Mouse (Mus musculus) hindbrain, embryonic 12.5 days (tissue): ENCODE measurements around the gene Rp9. TPM values are rescaled to one million over a fixed set of nuclear protein-coding genes. Genes with fewer than 3 reads are reported as not detected.

Source experiments
- ATAC-seq: fragments of 200-750 bp; cut with Nextera tagmentation; 2 replicates; pipeline ENCODE4 v1.8.0; 2017; ENCODE audit warnings: moderate TSS enrichment; ENCODE audit not compliant: low FRiP score
- H3K27ac ChIP-seq: fragments of 300-500 bp; sonication (generic); 2 replicates; pipeline ENCODE4 v1.5.1; 2016; ENCODE audit warnings: mild to moderate bottlenecking
- H3K27me3 ChIP-seq: fragments of 300-500 bp; sonication (generic); 2 replicates; pipeline ENCODE4 v1.6.1; 2016; ENCODE audit warnings: mild to moderate bottlenecking
- H3K36me3 ChIP-seq: fragments of 300-500 bp; sonication (generic); 2 replicates; pipeline ENCODE4 v1.6.1; 2016; ENCODE audit warnings: mild to moderate bottlenecking
- H3K4me1 ChIP-seq: fragments of 300-500 bp; sonication (generic); 2 replicates; pipeline ENCODE4 v1.6.1; 2016
- H3K4me2 ChIP-seq: fragments of 300-500 bp; sonication (generic); replicated peaks from 2 replicates; pipeline ENCODE4 v1.6.1; 2016; ENCODE audit warnings: mild to moderate bottlenecking
- H3K4me3 ChIP-seq: fragments of 300-500 bp; sonication (generic); 2 replicates; pipeline ENCODE4 v1.5.1; 2016; ENCODE audit warnings: mild to moderate bottlenecking
- H3K9ac ChIP-seq: fragments of 300-500 bp; sonication (generic); 2 replicates; pipeline ENCODE4 v1.6.1; 2016; ENCODE audit warnings: mild to moderate bottlenecking, moderate library complexity
- H3K9me3 ChIP-seq: fragments of 300-500 bp; sonication (generic); replicated peaks from 2 replicates; pipeline ENCODE4 v1.6.1; 2016; ENCODE audit warnings: mild to moderate bottlenecking
- WGBS: fragments of 180-500 bp; shearing (Covaris S2); methylation state at CpG from one replicate; pipeline ENCODE4 v1.1.7; 2016; 5-methylcytosine and 5-hydroxymethylcytosine counted together
- polyA plus RNA-seq: library from polyadenylated mRNA; unstranded; fragments of >200 nt; fragmentation: Nextera tagmentation; extraction: Ambion mirVana; gene quantifications from 2 replicates; pipeline ENCODE4 v1.2.1, GENCODE M21; 2016

Gene Rp9
- polyA plus RNA-seq = 63.8 and 66.5 TPM in 2 replicates

DNA sequence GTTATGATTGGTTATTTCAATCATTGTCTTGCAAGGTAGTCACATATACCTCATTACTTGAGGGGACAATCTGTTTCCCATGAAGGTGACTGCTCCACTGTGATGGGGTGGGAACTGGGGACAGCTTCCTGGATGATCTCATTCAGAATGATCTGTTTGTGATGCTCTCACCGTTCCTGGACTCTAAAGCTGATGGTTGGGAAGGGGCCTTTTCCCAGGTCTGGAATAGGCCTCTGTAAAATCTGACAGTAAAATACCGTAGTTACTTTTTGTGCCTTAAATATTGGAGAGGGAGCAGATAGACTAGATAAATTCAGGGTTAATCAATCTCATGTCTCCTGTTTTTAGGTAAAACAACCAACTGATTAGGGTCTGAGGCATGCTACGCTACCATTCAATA, at the start of gene Rp9:
Gene Rp9 (minus strand): TSS at position 101 of the 400 bp plus-strand sequence.
- no peak for ATAC-seq
- Histone ChIP-seq H3K4me2 (peak within 1 kb of the TSS; percentile 75), H3K9ac (no peak within 1 kb of the TSS), H3K4me1 (peaks cover 4% of the 10 kb centered on the region), H3K27me3 (no peaks in the 10 kb centered on the region), H3K36me3 (peaks cover 8% of the 10 kb centered on the region; the same call in 1 of the 2 replicates), H3K9me3 (no peaks in the 10 kb centered on the region), H3K27ac (no peak within 1 kb of the TSS), H3K4me3 (no peak within 1 kb of the TSS)
- WGBS = 89% methylated on average over 3 of the region's 3 CpGs

DNA sequence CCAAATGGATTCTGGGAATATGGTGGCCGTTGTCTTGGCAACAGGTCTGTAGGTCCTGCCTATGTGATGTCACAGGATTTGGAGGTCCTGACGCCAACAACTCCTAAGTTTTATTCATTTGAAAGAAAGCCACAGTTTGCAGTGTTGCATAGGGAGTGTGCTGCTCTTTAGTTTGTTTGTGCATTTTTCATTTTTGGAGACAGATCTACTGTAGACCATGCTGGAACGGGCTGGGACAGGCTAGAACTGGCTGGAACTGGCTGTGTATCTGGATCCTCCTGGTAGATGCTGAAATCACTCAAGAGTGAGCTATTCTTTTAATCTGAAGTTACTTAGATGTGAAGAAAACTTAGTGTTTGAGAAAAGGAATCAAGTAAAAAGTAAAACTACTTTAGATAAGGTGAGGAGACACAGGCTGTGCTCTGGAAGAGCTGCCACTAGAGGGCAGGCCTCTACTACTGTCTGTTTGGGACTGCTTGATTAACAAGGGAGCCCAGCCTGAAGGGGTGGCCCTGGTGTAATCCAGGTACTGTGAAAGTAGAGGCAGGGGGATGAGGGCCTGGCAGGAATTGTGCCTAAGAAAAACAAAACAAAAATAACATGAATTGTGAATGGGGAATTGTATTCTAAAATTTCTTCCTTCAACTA, 49.0 kb upstream of the Rp9 start:
- H3K36me3 ChIP-seq = 0 out of 2 replicates have a peak, but pooled peaks cover 3% of the 10 kb centered on the region
- H3K27me3 ChIP-seq = no peaks in the 10 kb centered on the region
- H3K4me1 ChIP-seq = no peaks in the 10 kb centered on the region
- H3K9ac ChIP-seq = no peak overlapping the region
- peak; percentile 80; the same call in 1 of the 2 replicates for ATAC-seq
- no peak overlapping the region for H3K4me3 ChIP-seq
- WGBS = 98% methylated on average over 3 of the region's 3 CpGs
- no peak overlapping the region for H3K27ac ChIP-seq
- H3K9me3 ChIP-seq = no peaks in the 10 kb centered on the region
- H3K4me2 ChIP-seq = no peak overlapping the region

- Histone ChIP-seq H3K36me3 (0 out of 2 replicates have a peak, but pooled peaks cover 3% of the 10 kb centered on the region), H3K27me3 (no peaks in the 10 kb centered on the region), H3K4me1 (no peaks in the 10 kb centered on the region), H3K9me3 (no peaks in the 10 kb centered on the region), H3K9ac (no peak overlapping the region), H3K4me3 (no peak overlapping the region), H3K27ac (no peak overlapping the region), H3K4me2 (no peak overlapping the region)
- WGBS = 91% methylated on average over 4 of the region's 4 CpGs
- no peak for ATAC-seq
Observed at GRCm38 (mm10) chr9:22515076-22515475, 45.5 kb upstream of the Rp9 start.

DNA sequence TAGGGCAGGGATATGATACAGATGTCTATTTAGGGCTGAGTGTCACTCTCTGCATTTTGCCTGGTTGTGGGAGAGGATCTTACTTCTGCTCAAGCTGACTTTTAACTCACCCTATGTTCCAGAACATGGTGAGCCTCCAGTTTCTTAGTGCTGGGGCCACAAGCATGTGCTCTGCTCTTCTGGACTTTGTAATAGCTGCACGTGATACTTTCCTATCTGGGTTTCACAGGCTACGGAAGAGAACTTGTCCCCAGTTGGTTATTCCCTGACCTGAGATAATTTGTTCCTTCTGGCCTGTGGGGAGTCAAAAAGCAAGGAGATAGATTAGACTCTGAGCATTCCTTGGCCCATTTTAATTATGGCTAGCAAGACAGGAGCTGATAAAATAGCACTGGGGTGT, 36.0 kb upstream of the Rp9 start:
- H3K4me3 ChIP-seq = no peak overlapping the region
- 0 out of 2 replicates have a peak, but pooled peaks cover 3% of the 10 kb centered on the region for H3K4me1 ChIP-seq
- no peak for ATAC-seq
- 71% methylated on average over 2 of the region's 2 CpGs for WGBS
- H3K4me2 ChIP-seq = no peak overlapping the region
- H3K9me3 ChIP-seq = no peaks in the 10 kb centered on the region
- H3K27me3 ChIP-seq = no peaks in the 10 kb centered on the region
- H3K36me3 ChIP-seq = no peaks in the 10 kb centered on the region
- H3K27ac ChIP-seq = no peak overlapping the region
- H3K9ac ChIP-seq = no peak overlapping the region

DNA sequence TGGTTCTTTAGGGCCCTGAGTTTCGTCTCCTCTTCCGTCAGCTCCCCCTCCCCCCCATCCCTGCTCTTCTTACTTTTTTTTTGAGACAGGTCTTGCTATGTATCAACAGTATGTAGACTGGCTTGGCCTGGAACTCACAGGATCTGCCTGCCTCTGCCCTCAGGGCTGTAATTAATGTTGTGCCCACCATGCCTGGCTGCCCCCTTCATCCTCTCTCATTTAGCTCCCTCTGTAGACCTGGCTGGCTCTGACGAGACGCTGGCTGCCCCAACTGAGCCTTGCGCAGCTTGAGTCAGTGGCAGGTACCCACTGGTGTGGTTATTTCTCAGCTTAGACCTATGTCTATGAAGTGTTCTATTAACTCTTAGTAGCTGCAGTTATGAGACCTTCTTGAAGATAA, 34.0 kb upstream of the Rp9 start:
- Histone ChIP-seq H3K9ac (no peak overlapping the region), H3K36me3 (no peaks in the 10 kb centered on the region), H3K27ac (no peak overlapping the region), H3K9me3 (no peaks in the 10 kb centered on the region), H3K4me1 (0 out of 2 replicates have a peak, but pooled peaks cover 3% of the 10 kb centered on the region), H3K27me3 (no peaks in the 10 kb centered on the region), H3K4me2 (no peak overlapping the region), H3K4me3 (no peak overlapping the region)
- ATAC-seq = no peak
- 79% methylated on average over 5 of the region's 5 CpGs for WGBS

- no peak for ATAC-seq
- H3K27me3 ChIP-seq = no peaks in the 10 kb centered on the region
- no peak overlapping the region for H3K4me3 ChIP-seq
- H3K36me3 ChIP-seq = no peaks in the 10 kb centered on the region
- H3K4me1 ChIP-seq = 0 out of 2 replicates have a peak, but pooled peaks cover 3% of the 10 kb centered on the region
- no peak overlapping the region for H3K9ac ChIP-seq
- H3K4me2 ChIP-seq = no peak overlapping the region
- 82% methylated on average over 2 of the region's 2 CpGs for WGBS
- no peaks in the 10 kb centered on the region for H3K9me3 ChIP-seq
- H3K27ac ChIP-seq = no peak overlapping the region
Observed at GRCm38 (mm10) chr9:22502972-22503371, 33.4 kb upstream of the Rp9 start.

DNA sequence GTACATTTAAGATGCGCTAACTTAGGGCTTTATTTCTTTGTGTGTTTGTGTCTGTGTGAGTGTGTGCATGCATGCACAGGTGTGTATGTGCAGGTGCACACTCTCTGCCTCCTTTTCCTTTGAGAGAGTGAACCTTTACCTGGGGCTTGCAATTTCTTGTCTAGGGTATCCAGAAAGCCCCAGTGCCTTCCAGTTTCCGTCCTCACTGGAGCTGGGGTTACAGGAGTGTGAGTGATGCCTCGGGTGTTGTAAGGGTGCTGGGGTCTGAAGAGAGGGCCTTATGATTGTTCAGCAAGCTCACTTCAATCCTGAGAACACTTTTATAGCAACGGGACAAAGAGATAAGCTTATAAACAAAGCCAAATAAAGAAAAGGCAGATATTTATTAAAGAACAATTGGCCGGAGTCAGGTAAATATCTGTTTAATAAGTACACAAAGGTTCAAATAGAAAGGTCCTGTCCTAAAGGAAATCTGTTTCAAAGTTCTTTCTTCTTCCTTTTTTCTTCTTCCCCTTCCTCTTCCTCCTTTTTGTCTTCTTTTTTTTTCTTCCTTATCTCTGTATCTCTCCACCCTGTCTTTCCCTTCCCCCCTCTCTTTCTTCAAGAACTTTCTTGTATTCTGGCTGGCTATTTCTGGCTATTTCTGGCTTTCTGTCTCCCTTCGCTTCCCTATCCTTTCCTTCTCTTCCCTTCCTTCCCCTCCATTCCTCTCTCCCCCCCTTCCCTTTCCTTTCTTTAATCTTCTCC, 27.7 kb upstream of the Rp9 start:
- no peak for ATAC-seq
- Histone ChIP-seq H3K27ac (no peak overlapping the region), H3K4me1 (no peaks in the 10 kb centered on the region), H3K27me3 (no peaks in the 10 kb centered on the region), H3K9me3 (no peaks in the 10 kb centered on the region), H3K9ac (no peak overlapping the region), H3K4me3 (no peak overlapping the region), H3K4me2 (no peak overlapping the region), H3K36me3 (no peaks in the 10 kb centered on the region)
- WGBS = 87% methylated on average over 6 of the region's 6 CpGs

GRCm38 (mm10) chr9:22495133-22495532, 25.6 kb upstream of the Rp9 start:
- Histone ChIP-seq H3K4me2 (no peak overlapping the region), H3K9ac (no peak overlapping the region), H3K9me3 (no peaks in the 10 kb centered on the region), H3K4me1 (no peaks in the 10 kb centered on the region), H3K4me3 (no peak overlapping the region), H3K27ac (no peak overlapping the region), H3K36me3 (no peaks in the 10 kb centered on the region), H3K27me3 (no peaks in the 10 kb centered on the region)
- 81% methylated on average over 2 of the region's 2 CpGs for WGBS
- ATAC-seq = no peak

DNA sequence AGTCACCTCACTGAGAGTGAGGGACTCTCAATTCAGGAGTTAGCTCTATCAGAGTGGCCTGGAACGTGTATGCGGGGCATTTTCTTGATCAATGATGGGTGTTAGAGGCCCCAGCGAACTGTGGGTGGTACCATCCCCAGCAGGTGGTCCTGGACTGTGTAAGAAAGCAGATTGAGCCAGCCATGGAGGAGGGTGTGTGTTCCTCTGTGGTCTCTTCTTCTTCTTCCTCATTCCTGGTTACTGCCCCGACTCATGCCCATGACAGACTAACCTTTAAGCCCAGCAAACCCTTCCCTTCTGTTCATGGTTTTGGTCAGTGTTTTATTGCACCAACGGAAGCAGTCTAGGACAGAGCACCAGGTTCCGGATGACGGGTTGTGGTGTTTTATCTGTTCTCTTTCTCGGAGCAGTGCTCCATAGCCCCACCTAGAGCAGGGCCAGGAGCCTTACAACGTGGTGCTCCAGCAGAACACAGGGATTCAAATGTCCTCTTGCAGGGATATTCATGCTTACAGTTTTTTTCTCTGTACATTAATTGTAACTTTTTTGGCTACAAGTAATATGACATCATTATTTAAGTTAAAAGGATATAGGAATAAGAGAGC, 24.8 kb upstream of the Rp9 start:
- Histone ChIP-seq H3K4me2 (no peak overlapping the region), H3K36me3 (no peaks in the 10 kb centered on the region), H3K27ac (no peak overlapping the region), H3K4me3 (no peak overlapping the region), H3K9me3 (no peaks in the 10 kb centered on the region), H3K4me1 (no peaks in the 10 kb centered on the region), H3K9ac (no peak overlapping the region), H3K27me3 (no peaks in the 10 kb centered on the region)
- 84% methylated on average over 9 of the region's 9 CpGs for WGBS
- ATAC-seq = no peak

GRCm38 (mm10) chr9:22488963-22489362, 19.4 kb upstream of the Rp9 start:
- H3K4me2 ChIP-seq = no peak overlapping the region
- no peaks in the 10 kb centered on the region for H3K4me1 ChIP-seq
- no peak for ATAC-seq
- no peaks in the 10 kb centered on the region for H3K36me3 ChIP-seq
- no peaks in the 10 kb centered on the region for H3K9me3 ChIP-seq
- 66% methylated on average over 9 of the region's 9 CpGs for WGBS
- H3K27me3 ChIP-seq = no peaks in the 10 kb centered on the region
- H3K4me3 ChIP-seq = no peak overlapping the region
- H3K27ac ChIP-seq = no peak overlapping the region
- no peak overlapping the region for H3K9ac ChIP-seq

GRCm38 (mm10) chr9:22486211-22486610, 16.7 kb upstream of the Rp9 start:
- Histone ChIP-seq H3K27ac (no peak overlapping the region), H3K27me3 (no peaks in the 10 kb centered on the region), H3K4me1 (no peaks in the 10 kb centered on the region), H3K4me2 (no peak overlapping the region), H3K9ac (no peak overlapping the region), H3K9me3 (no peaks in the 10 kb centered on the region), H3K4me3 (no peak overlapping the region), H3K36me3 (no peaks in the 10 kb centered on the region)
- no peak for ATAC-seq
- WGBS = 91% methylated on average over 7 of the region's 7 CpGs

DNA sequence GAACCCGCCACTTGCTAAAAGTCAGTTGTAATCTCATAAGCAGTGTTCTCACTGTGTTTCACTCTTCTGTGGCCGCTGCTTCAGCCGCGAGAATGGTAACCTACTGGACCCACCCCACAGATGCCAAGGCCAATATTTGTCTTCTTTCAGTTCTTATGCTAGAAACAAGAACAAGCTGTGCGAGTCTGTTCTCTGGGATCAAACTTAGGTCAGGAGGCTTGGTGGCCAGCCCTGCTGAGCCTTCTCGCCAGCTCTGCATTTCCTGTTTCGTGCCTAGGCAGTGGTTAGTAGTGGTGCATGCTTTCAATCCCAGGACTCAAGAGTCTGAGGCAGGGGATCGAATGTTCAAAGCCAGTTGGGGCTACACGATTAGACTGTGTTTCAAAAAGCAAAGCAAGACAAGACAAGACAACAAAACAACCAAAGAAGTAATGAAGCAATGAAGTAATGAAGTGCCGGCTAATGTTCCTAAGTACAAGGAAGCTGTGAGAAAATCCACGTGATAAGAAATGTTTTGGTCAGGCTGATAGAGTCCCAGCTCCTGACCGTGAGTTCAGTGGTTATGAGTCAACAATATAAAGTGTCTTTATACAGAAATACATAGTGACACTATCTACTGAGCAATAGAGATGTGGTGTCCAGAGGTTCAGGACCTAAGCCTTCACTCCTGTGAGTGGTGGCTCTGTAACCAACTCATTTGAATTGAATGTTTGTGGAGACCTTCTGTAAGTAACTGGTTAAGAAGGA, 15.2 kb upstream of the Rp9 start:
- WGBS = 86% methylated on average over 12 of the region's 12 CpGs
- ATAC-seq = no peak
- Histone ChIP-seq H3K9ac (no peak overlapping the region), H3K4me1 (no peaks in the 10 kb centered on the region), H3K27ac (no peak overlapping the region), H3K27me3 (no peaks in the 10 kb centered on the region), H3K4me2 (no peak overlapping the region), H3K9me3 (no peaks in the 10 kb centered on the region), H3K4me3 (no peak overlapping the region), H3K36me3 (no peaks in the 10 kb centered on the region)
